Comparison of ENCODE assay signal across 9 mouse cellular contexts in the genomic region with DNA sequence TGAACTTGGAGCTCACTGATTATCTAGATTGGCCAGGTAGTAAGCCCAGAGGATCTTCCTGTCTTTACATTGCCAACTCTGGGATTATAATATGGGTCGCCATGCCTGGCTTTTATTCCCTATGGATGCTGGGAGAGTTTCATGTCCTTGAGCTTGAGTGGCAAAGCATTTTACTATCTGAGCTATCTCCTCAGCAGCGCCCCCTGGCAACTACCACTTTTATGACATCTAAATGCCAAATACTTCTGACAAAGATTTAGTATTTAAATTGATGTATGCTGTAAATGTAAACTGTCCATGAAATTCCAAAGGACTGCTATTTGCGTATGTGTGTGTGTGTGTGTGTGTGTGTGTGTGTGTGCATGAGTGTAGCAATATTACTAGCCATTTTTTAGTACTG.
DNase-seq lines count a peak whose midpoint lies in the region; ATAC-seq and TF ChIP-seq lines count a peak whose summit lies in the region.
"Had no signal": no experiment of that assay in that cellular context is flagged by ENCODE, and none has a peak within 500 bp of the region (broad histone marks: within the 10 kb centered on the region; RNA-seq: fewer than 3 reads in every experiment).

No protein-coding gene starts in this region.

- H3K4me1 ChIP-seq in heart, embryonic 12.5 days (replicated peaks), result peaks cover 53% of the 10 kb centered on the region
- no peaks in the 10 kb centered on the region for H3K4me1 ChIP-seq in liver, adult 2 months (ENCODE audit: control insufficient read depth, insufficient read depth, low read length)
- no peaks in the 10 kb centered on the region for H3K4me1 ChIP-seq in liver, embryonic 11.5 days (replicated peaks; ENCODE audit: control insufficient read depth, insufficient read depth, low read length)
- H3K4me1 ChIP-seq: neural tube, embryonic 12.5 days had no signal

- H3K27me3 ChIP-seq in heart, embryonic 12.5 days (replicated peaks), result no peaks in the 10 kb centered on the region
- no peaks in the 10 kb centered on the region for H3K27me3 ChIP-seq in liver, adult 2 months (ENCODE audit: control insufficient read depth, insufficient read depth, low read length)
- no peaks in the 10 kb centered on the region for H3K27me3 ChIP-seq in liver, embryonic 11.5 days (replicated peaks; ENCODE audit: control insufficient read depth, insufficient read depth, low read length)
- H3K27me3 ChIP-seq: neural tube, embryonic 12.5 days had no signal

- no peak overlapping the region for H3K4me3 ChIP-seq in heart, embryonic 12.5 days
- no peak overlapping the region for H3K4me3 ChIP-seq in liver, adult 2 months (ENCODE audit: insufficient read depth, low read depth, low read length)
- no peak overlapping the region for H3K4me3 ChIP-seq in liver, embryonic 11.5 days (ENCODE audit: low read depth, low read length)
- H3K4me3 ChIP-seq: neural tube, embryonic 12.5 days had no signal

- H3K9me3 ChIP-seq in heart, embryonic 12.5 days (replicated peaks), result peaks cover 5% of the 10 kb centered on the region; the same call in 1 of the 2 replicates
- no peaks in the 10 kb centered on the region for H3K9me3 ChIP-seq in liver, embryonic 11.5 days (ENCODE audit: control insufficient read depth, low read length)
- H3K9me3 ChIP-seq: neural tube, embryonic 12.5 days had no signal

- no peak for ATAC-seq in heart, embryonic 12.5 days (ENCODE audit: insufficient number of reproducible peaks, low FRiP score)
- ATAC-seq in liver, embryonic 11.5 days (replicated peaks; ENCODE audit: low FRiP score), result no peak

- DNase-seq in heart, postnatal 36 days, result no peak
- peak; percentile 7 for DNase-seq in liver, adult 2 months (ENCODE audit: extremely low read depth, low read depth, low spot score)
- DNase-seq in liver, embryonic 11.5 days (ENCODE audit: low spot score), result no peak
- peak; percentile 27 for DNase-seq in ES-CJ7 (ENCODE audit: low read depth, low spot score)
- peak; percentile 33 for DNase-seq in embryo, embryonic 11 days
- DNase-seq in c-Kit-positive CD71-positive TER-119-positive erythroid progenitor cells, embryonic 14.5 days (ENCODE audit: low spot score), result no peak
- no peak for DNase-seq in spleen, postnatal 4 days (ENCODE audit: low spot score in 2 of 2)

- H3K79me2 ChIP-seq in liver, adult 2 months (ENCODE audit: control insufficient read depth, insufficient read depth, low read length), result no peaks in the 10 kb centered on the region

- TF ChIP-seq POLR2A in liver, adult 2 months (IDR thresholded peaks at IDR 0.05; ENCODE audit: extremely low read depth, insufficient read depth, low read length), result no peak

- 70% methylated on average over 3 of the region's 3 CpGs for WGBS in heart, embryonic 12.5 days
- 43% methylated on average over 3 of the region's 3 CpGs for WGBS in liver, adult 2 months
- WGBS in liver, embryonic 11.5 days, result 52% methylated on average over 3 of the region's 3 CpGs

- H3K4me2 ChIP-seq in heart, embryonic 12.5 days, result no peak overlapping the region
- H3K4me2 ChIP-seq in liver, embryonic 11.5 days, result no peak overlapping the region
- H3K4me2 ChIP-seq: neural tube, embryonic 12.5 days had no signal

- H3K36me3 ChIP-seq in heart, embryonic 12.5 days, result peaks cover 13% of the 10 kb centered on the region
- no peaks in the 10 kb centered on the region for H3K36me3 ChIP-seq in liver, adult 2 months (ENCODE audit: control insufficient read depth, insufficient read depth, low read length)
- no peaks in the 10 kb centered on the region for H3K36me3 ChIP-seq in liver, embryonic 11.5 days (ENCODE audit: control insufficient read depth, insufficient read depth, low read length)
- H3K36me3 ChIP-seq: neural tube, embryonic 12.5 days had no signal

- H3K27ac ChIP-seq in heart, embryonic 12.5 days (ENCODE audit: poor library complexity, severe bottlenecking), result peak overlapping the region; percentile 84
- H3K27ac ChIP-seq in liver, adult 2 months (replicated peaks; ENCODE audit: insufficient read depth, low read depth, low read length), result no peak overlapping the region
- H3K27ac ChIP-seq in liver, embryonic 11.5 days (ENCODE audit: low read depth, low read length), result no peak overlapping the region
- H3K27ac ChIP-seq: neural tube, embryonic 12.5 days had no signal

- no peak overlapping the region for H3K9ac ChIP-seq in heart, embryonic 12.5 days
- H3K9ac ChIP-seq in liver, adult 2 months (ENCODE audit: low read depth, low read length), result no peak overlapping the region
- no peak overlapping the region for H3K9ac ChIP-seq in liver, embryonic 11.5 days (ENCODE audit: low read depth, low read length)
- H3K9ac ChIP-seq: neural tube, embryonic 12.5 days had no signal

- intact Hi-C loops in heart, postnatal 36 days (cut with DNase I), result loop anchor here (5.0 kb wide), 1 partner anchor 109 kb away; no protein-coding TSS in a partner anchor

- TF ChIP-seq CTCF in liver, adult 2 months (IDR thresholded peaks at IDR 0.05; ENCODE audit: low read depth, low read length), result no peak

Comparison
In these comparisons a context has a peak if more than half of its experiments do, and no peak if none do; other contexts are left out.
1. DNase-seq: peak in liver, adult 2 months (single experiment), ES-CJ7 (single experiment) and embryo, embryonic 11 days (single experiment); none in heart, postnatal 36 days (0 of 2), liver, embryonic 11.5 days (single experiment), c-Kit-positive CD71-positive TER-119-positive erythroid progenitor cells, embryonic 14.5 days (single experiment) and spleen, postnatal 4 days (0 of 2).